11 mouse cellular contexts compared by ENCODE assay signal in genomic region chr15:12232429-12232828, GRCm38 (mm10). TPM values are rescaled to one million over a fixed set of nuclear protein-coding genes. Genes with fewer than 3 reads are reported as not detected.
A peak's percentile ranks its signal among the peaks of the same experiment; 100 is the strongest.
DNase-seq lines count a peak whose midpoint lies in the region; ATAC-seq and TF ChIP-seq lines count a peak whose summit lies in the region.
"Had no signal": no experiment of that assay in that cellular context is flagged by ENCODE, and none has a peak within 500 bp of the region (broad histone marks: within the 10 kb centered on the region; RNA-seq: fewer than 3 reads in every experiment).

No protein-coding gene starts in this region.

- H3K27me3 ChIP-seq in forebrain, embryonic 13.5 days = no peaks in the 10 kb centered on the region
- no peaks in the 10 kb centered on the region for H3K27me3 ChIP-seq in forebrain, postnatal 0 days (ENCODE audit: insufficient read depth, low read length)
- no peaks in the 10 kb centered on the region for H3K27me3 ChIP-seq in kidney, embryonic 15.5 days
- no peaks in the 10 kb centered on the region for H3K27me3 ChIP-seq in intestine, embryonic 16.5 days (replicated peaks; ENCODE audit: control insufficient read depth, insufficient read depth, low read length)

- H3K27ac ChIP-seq in forebrain, embryonic 13.5 days = no peak overlapping the region
- H3K27ac ChIP-seq in forebrain, postnatal 0 days (ENCODE audit: low read depth, low read length) = no peak overlapping the region
- H3K27ac ChIP-seq in kidney, embryonic 15.5 days = no peak overlapping the region
- peak overlapping the region; percentile 62; the same call in 1 of the 2 replicates for H3K27ac ChIP-seq in intestine, embryonic 16.5 days (ENCODE audit: low read length)

- H3K4me3 ChIP-seq in forebrain, embryonic 13.5 days = no peak overlapping the region
- H3K4me3 ChIP-seq in forebrain, postnatal 0 days (ENCODE audit: low read depth, low read length) = no peak overlapping the region
- H3K4me3 ChIP-seq in kidney, embryonic 15.5 days (replicated peaks) = no peak overlapping the region
- no peak overlapping the region for H3K4me3 ChIP-seq in intestine, embryonic 16.5 days (ENCODE audit: low read length)
- H3K4me3 ChIP-seq: erythroblast, embryonic 14.5 days had no signal

- ATAC-seq in forebrain, embryonic 13.5 days = no peak
- no peak for ATAC-seq in forebrain, postnatal 0 days
- ATAC-seq in kidney, embryonic 15.5 days (replicated peaks; ENCODE audit: low FRiP score) = peak; percentile 38; the same call in 1 of the 2 replicates
- peak; percentile 49 for ATAC-seq in intestine, embryonic 16.5 days

- peaks cover 30% of the 10 kb centered on the region for H3K36me3 ChIP-seq in forebrain, embryonic 13.5 days (ENCODE audit: poor library complexity, severe bottlenecking)
- peaks cover 23% of the 10 kb centered on the region for H3K36me3 ChIP-seq in forebrain, postnatal 0 days (ENCODE audit: insufficient read depth)
- H3K36me3 ChIP-seq in kidney, embryonic 15.5 days = peaks cover 44% of the 10 kb centered on the region
- H3K36me3 ChIP-seq in intestine, embryonic 16.5 days (ENCODE audit: control insufficient read depth, insufficient read depth, low read length) = peaks cover 12% of the 10 kb centered on the region; the same call in 1 of the 2 replicates

- H3K4me1 ChIP-seq in forebrain, embryonic 13.5 days = 0 out of 2 replicates have a peak, but pooled peaks cover 5% of the 10 kb centered on the region
- H3K4me1 ChIP-seq in forebrain, postnatal 0 days (ENCODE audit: insufficient read depth) = no peaks in the 10 kb centered on the region
- H3K4me1 ChIP-seq in kidney, embryonic 15.5 days = peaks cover 38% of the 10 kb centered on the region
- H3K4me1 ChIP-seq in intestine, embryonic 16.5 days (ENCODE audit: control insufficient read depth, insufficient read depth, low read length) = peaks cover 35% of the 10 kb centered on the region

- 89% methylated on average over 11 of the region's 11 CpGs for WGBS in forebrain, embryonic 13.5 days
- WGBS in forebrain, postnatal 0 days = 83% methylated on average over 11 of the region's 11 CpGs
- WGBS in kidney, embryonic 15.5 days = 57% methylated on average over 11 of the region's 11 CpGs
- 38% methylated on average over 11 of the region's 11 CpGs for WGBS in intestine, embryonic 16.5 days

- no peak for TF ChIP-seq CTCF in forebrain, postnatal 0 days (IDR thresholded peaks at IDR 0.05; ENCODE audit: low read depth)

- no peak for DNase-seq in forebrain, postnatal 0 days
- no peak for DNase-seq in kidney, postnatal 36 days
- peak; percentile 69 for DNase-seq in lung, postnatal 25 days (ENCODE audit: low spot score)
- DNase-seq in adrenal gland, postnatal 10 days = no peak
- no peak for DNase-seq in spleen, adult 12 weeks (ENCODE audit: low spot score)
- DNase-seq: cerebellum, adult 9-11 months; kidney, postnatal 25 days had no signal

- 0 out of 2 replicates have a peak overlapping the region, but pooled peaks have one; percentile 12 for H3K9ac ChIP-seq in forebrain, embryonic 13.5 days
- no peak overlapping the region for H3K9ac ChIP-seq in forebrain, postnatal 0 days
- no peak overlapping the region for H3K9ac ChIP-seq in kidney, embryonic 15.5 days
- 0 out of 2 replicates have a peak overlapping the region, but pooled peaks have one; percentile 6 for H3K9ac ChIP-seq in intestine, embryonic 16.5 days (ENCODE audit: low read depth, low read length)

- H3K4me2 ChIP-seq in forebrain, embryonic 13.5 days = no peak overlapping the region
- no peak overlapping the region for H3K4me2 ChIP-seq in forebrain, postnatal 0 days (ENCODE audit: low read depth)
- H3K4me2 ChIP-seq in kidney, embryonic 15.5 days = no peak overlapping the region
- H3K4me2 ChIP-seq in intestine, embryonic 16.5 days (ENCODE audit: low read depth, low read length) = no peak overlapping the region

- no peaks in the 10 kb centered on the region for H3K9me3 ChIP-seq in forebrain, embryonic 13.5 days (replicated peaks)
- no peaks in the 10 kb centered on the region for H3K9me3 ChIP-seq in forebrain, postnatal 0 days (ENCODE audit: low read length)
- no peaks in the 10 kb centered on the region for H3K9me3 ChIP-seq in kidney, embryonic 15.5 days (replicated peaks)
- no peaks in the 10 kb centered on the region for H3K9me3 ChIP-seq in intestine, embryonic 16.5 days (ENCODE audit: control insufficient read depth, low read length)

RNA-seq across cellular contexts. Expression of gene Mtmr12, which starts 27.6 kb away (rescaled TPM):
- polyA plus RNA-seq in forebrain, embryonic 13.5 days (2015; fragmentation: Nextera tagmentation; extraction: Ambion mirVana) = 10.3 and 11.3 TPM in 2 replicates
- 10.0 and 13.1 TPM in 2 replicates for total RNA-seq in forebrain, postnatal 0 days (2014; rRNA removed)
- 4.3 and 5.5 TPM in 2 replicates for polyA plus RNA-seq in forebrain, postnatal 0 days (2015; fragmentation: Nextera tagmentation; extraction: Ambion mirVana)
- polyA plus RNA-seq in kidney, embryonic 15.5 days (2015; fragmentation: Nextera tagmentation; extraction: Ambion mirVana) = 20.9 and 21.1 TPM in 2 replicates
- 16.4 and 16.6 TPM in 2 replicates for polyA plus RNA-seq in intestine, embryonic 16.5 days (2015; fragmentation: Nextera tagmentation; extraction: Ambion mirVana)
- total RNA-seq in adrenal gland, postnatal 10 days (2021) = 10 to 100 TPM; 19.5 TPM

Comparison
In these comparisons a context has a peak if more than half of its experiments do, and no peak if none do; other contexts are left out.
1. H3K9ac ChIP-seq: peak in forebrain, embryonic 13.5 days (single experiment) and intestine, embryonic 16.5 days (single experiment); none in forebrain, postnatal 0 days (single experiment) and kidney, embryonic 15.5 days (single experiment).
2. ATAC-seq: peak in kidney, embryonic 15.5 days (single experiment) and intestine, embryonic 16.5 days (single experiment); none in forebrain, embryonic 13.5 days (single experiment) and forebrain, postnatal 0 days (single experiment).